Mouse (Mus musculus): ENCODE measurements at regions not wholly inside any gene's neighbourhood (a gene's known extent, or its start where the extent isn't known, plus 50 kb on each side); places are given as distances from the start of the nearest gene placed in this dataset. TPM values are rescaled to one million over a fixed set of nuclear protein-coding genes. Genes with fewer than 3 reads are reported as not detected.

DNA sequence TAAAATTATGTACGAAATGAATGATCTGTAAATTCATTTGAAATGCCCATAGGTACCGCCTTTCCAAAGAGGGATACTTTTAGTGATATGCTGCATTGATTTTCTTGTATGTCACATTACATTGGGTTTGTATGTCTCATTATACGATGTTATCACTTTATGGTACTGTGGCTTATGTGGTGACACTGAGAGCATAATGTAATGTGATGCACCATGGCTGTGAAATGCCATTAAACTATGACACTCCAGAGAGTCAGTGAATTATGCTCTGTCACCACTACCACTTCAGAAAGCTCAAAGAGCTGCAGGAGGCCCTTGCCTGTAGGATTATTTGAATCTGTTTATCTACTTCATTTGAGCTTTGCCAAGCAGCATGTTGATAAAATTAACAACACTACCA is 695.4 kb upstream of the Slc10a2 start:
- intact Hi-C loops (cut with DNase I), result no loop called here

DNA sequence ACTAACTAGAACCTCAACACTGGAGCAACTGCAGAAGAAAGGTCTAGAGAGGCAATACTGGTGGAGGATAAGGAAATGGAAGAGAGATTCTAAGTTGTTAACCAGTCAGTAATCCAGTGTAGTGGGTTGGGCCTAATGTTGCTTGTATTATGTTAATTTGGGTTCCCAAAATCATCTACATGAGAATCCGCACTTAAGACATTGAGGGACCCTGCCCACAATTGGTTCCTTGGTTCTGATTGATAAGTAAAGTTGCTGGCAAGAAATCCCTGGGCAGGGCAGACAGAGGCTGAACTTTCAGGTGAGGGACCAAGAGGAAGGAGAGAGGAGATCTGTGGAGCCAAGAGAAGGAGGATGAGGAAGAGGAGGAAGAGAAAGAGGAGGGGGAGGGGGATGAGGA is 651.2 kb upstream of the Slc10a2 start:
- intact Hi-C loops (cut with DNase I), result no loop called here
- no peak for DNase-seq

More for the DNA sequence above, 695.4 kb upstream of the Slc10a2 start:
- no peak for DNase-seq

DNA sequence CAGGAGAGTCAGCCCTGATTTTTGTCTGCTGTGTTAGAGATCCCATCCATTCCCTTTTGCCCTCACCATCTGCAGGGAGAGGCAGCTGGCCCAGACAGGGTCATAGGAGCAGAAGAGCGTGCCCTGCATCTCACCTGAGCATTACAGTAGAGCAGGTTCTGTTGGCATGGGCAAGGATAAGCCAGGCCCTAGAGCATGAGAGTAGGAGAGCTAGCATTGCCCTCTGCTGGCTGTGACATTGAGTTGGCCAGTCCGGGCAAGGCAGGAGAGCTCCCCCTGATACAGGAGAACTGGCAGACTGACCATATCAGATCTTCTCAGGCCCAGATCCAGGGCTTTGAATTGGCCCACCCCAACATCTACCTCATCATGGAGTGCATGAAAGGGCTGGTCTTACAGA is 634.4 kb upstream of the Slc10a2 start:
- intact Hi-C loops (cut with DNase I), result no loop called here
- peak; percentile 18 for DNase-seq

DNA sequence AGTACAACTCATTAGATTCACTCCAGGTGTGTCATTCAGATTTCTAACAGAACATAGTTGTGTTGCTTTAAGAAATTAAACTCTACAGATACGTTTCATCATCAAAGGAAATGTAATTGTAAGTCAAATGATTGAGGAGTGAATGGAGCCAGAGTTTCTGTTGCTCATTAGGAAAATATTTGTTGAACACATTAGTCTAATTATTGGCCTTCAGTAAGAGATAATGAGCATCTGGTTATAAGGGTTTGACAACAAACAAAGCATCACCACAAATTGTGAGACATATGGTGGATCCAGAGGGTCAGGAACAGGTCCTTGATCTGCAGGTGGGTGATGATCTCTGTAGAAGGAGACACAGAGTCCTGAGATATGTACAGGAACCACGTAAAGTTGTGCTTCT is 622.3 kb upstream of the Slc10a2 start:
- intact Hi-C loops (cut with DNase I), result no loop called here
- no peak for DNase-seq

DNA sequence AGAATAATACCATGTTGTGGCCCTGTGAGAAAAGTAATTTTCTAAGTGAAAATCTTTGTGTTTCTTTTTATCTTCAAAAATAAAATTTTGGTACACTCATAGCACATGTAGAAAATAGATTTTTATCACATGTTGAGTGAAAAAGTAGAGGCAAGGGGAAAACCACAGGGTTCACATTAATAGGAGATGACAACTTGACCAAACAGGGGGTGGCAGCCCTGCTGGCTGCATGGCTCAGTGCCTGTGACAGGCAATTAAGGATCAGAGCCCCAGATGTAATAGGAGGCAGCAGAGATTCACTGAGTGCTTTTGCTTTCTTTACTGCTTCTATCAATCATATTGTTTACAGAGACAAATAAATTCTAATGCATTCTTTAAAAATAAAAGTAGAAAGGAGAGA is 582.8 kb upstream of the Slc10a2 start:
- peak; percentile 71 for DNase-seq
- intact Hi-C loops (cut with DNase I), result no loop called here

DNA sequence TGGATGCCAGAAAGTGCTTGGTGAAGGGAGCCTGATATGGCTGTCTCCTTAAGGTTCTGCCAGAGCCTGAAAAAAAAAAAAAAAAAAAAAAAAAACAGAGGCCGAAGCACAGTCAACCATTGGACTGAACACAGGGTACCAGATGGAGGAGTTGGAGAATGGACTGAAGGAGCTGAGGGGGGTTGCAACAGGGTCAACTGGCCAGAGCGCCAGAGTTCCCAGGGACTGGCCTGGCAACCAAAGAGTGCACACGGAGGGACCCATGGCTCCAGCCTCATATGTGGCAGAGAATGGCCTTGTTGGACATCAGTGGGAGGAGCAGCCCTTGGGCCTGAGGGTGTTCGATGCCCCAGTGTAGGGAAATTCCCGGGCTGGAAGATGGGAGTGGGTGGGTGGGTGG is 569.8 kb upstream of the Slc10a2 start:
- DNase-seq, result no peak
- intact Hi-C loops (cut with DNase I), result no loop called here

Small RNAs in the stretch of these regions (microRNA-seq; reads per million reads assigned to microRNA genes)
- not detected for gene Gm22565

Data from left cerebral cortex, postnatal 4 days (tissue).